Mouse (Mus musculus): ENCODE results near the gene Pfkp. TPM values are rescaled to one million over a fixed set of nuclear protein-coding genes. Genes with fewer than 3 reads are reported as not detected.

Gene Pfkp
- polyA plus RNA-seq (2015; fragmentation: Nextera tagmentation; extraction: Ambion mirVana) = 207 and 277 TPM in 2 replicates

- no peaks in the 10 kb centered on the region for H3K27me3 ChIP-seq (replicated peaks; ENCODE audit: control insufficient read depth, insufficient read depth, low read length)
- H3K4me2 ChIP-seq (ENCODE audit: low read length) = peak within 1 kb of the TSS; percentile 100
- peak within 1 kb of the TSS; percentile 72 for H3K9ac ChIP-seq (replicated peaks; ENCODE audit: low read depth, low read length)
- peak; percentile 95 for ATAC-seq
- peak within 1 kb of the TSS; percentile 66 for H3K27ac ChIP-seq (ENCODE audit: low read length)
- H3K36me3 ChIP-seq (ENCODE audit: control insufficient read depth, insufficient read depth) = no peaks in the 10 kb centered on the region
- H3K4me1 ChIP-seq (replicated peaks; ENCODE audit: control insufficient read depth, insufficient read depth, low read length) = peaks cover 18% of the 10 kb centered on the region
- peak within 1 kb of the TSS; percentile 77 for H3K4me3 ChIP-seq (replicated peaks; ENCODE audit: low read length)
- 2% methylated on average over 34 of the region's 34 CpGs for WGBS
- H3K9me3 ChIP-seq (ENCODE audit: control insufficient read depth, low read length) = no peaks in the 10 kb centered on the region
Observed at GRCm38 (mm10) chr13:6648669-6649233, at the start of gene Pfkp. Gene Pfkp (minus strand): TSS chr13:6648777.

DNA sequence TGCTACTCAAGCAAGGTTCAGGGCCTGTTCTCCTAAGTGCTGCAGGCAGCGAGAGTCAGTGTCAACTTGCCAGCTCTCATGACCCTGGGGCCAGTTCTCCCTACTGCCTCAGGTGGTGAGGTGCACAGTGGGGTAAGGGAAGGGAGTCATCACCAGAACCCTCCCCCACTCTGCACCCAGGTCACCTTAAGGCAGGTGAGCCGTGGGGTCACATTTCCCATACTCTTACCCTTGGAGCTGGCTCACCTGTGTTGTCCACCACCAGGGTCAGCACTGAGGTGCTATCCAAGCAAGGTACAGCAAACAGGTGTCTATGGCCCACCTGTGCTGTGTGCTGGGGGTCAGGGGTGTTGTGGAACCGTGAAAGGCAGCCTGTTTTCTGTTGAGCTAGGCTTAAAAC, 42.0 kb upstream of the Pfkp start:
- no peaks in the 10 kb centered on the region for H3K4me1 ChIP-seq (replicated peaks; ENCODE audit: control insufficient read depth, insufficient read depth, low read length)
- H3K9ac ChIP-seq (replicated peaks; ENCODE audit: low read depth, low read length) = no peak overlapping the region
- H3K4me3 ChIP-seq (replicated peaks; ENCODE audit: low read length) = no peak overlapping the region
- H3K36me3 ChIP-seq (ENCODE audit: control insufficient read depth, insufficient read depth) = no peaks in the 10 kb centered on the region
- no peaks in the 10 kb centered on the region for H3K27me3 ChIP-seq (replicated peaks; ENCODE audit: control insufficient read depth, insufficient read depth, low read length)
- H3K27ac ChIP-seq (ENCODE audit: low read length) = no peak overlapping the region
- 79% methylated on average over 3 of the region's 3 CpGs for WGBS
- ATAC-seq = no peak
- H3K4me2 ChIP-seq (ENCODE audit: low read length) = no peak overlapping the region
- H3K9me3 ChIP-seq (ENCODE audit: control insufficient read depth, low read length) = no peaks in the 10 kb centered on the region

DNA sequence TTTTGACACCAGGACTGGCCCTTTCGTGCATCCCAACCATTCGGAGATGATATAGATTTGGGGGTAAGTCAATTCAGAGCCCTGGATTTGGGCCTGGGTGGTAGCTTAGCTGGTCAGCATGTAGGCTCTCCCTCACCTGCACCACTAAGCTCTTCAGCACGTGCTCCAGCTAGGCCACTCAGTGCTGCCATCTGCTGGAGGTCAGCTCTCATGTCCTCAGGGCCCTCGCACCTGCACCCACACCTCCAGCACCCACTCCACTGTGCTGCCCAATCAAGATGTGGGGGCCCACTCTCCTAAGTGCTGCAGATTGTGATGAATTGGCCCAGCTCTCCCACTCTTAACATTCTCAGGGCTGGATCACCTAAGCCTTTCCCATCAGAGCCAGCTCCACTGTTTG, 41.4 kb upstream of the Pfkp start:
- ATAC-seq = peak; percentile 37
- Histone ChIP-seq H3K9ac (replicated peaks; ENCODE audit: low read depth, low read length) (no peak overlapping the region), H3K4me2 (ENCODE audit: low read length) (no peak overlapping the region), H3K4me3 (replicated peaks; ENCODE audit: low read length) (no peak overlapping the region), H3K4me1 (replicated peaks; ENCODE audit: control insufficient read depth, insufficient read depth, low read length) (no peaks in the 10 kb centered on the region), H3K36me3 (ENCODE audit: control insufficient read depth, insufficient read depth) (no peaks in the 10 kb centered on the region), H3K27ac (ENCODE audit: low read length) (no peak overlapping the region), H3K27me3 (replicated peaks; ENCODE audit: control insufficient read depth, insufficient read depth, low read length) (no peaks in the 10 kb centered on the region), H3K9me3 (ENCODE audit: control insufficient read depth, low read length) (no peaks in the 10 kb centered on the region)
- 72% methylated on average over 4 of the region's 4 CpGs for WGBS

- no peaks in the 10 kb centered on the region for H3K27me3 ChIP-seq (replicated peaks; ENCODE audit: control insufficient read depth, insufficient read depth, low read length)
- H3K9ac ChIP-seq (replicated peaks; ENCODE audit: low read depth, low read length) = no peak overlapping the region
- H3K9me3 ChIP-seq (ENCODE audit: control insufficient read depth, low read length) = no peaks in the 10 kb centered on the region
- H3K4me2 ChIP-seq (ENCODE audit: low read length) = no peak overlapping the region
- WGBS = 48% methylated on average over 7 of the region's 7 CpGs
- H3K27ac ChIP-seq (ENCODE audit: low read length) = no peak overlapping the region
- H3K36me3 ChIP-seq (ENCODE audit: control insufficient read depth, insufficient read depth) = no peaks in the 10 kb centered on the region
- H3K4me1 ChIP-seq (replicated peaks; ENCODE audit: control insufficient read depth, insufficient read depth, low read length) = no peaks in the 10 kb centered on the region
- no peak overlapping the region for H3K4me3 ChIP-seq (replicated peaks; ENCODE audit: low read length)
- peak; percentile 81 for ATAC-seq
Observed at GRCm38 (mm10) chr13:6688790-6689433, 40.3 kb upstream of the Pfkp start.

- no peaks in the 10 kb centered on the region for H3K9me3 ChIP-seq (ENCODE audit: control insufficient read depth, low read length)
- WGBS = 90% methylated on average over 4 of the region's 4 CpGs
- no peaks in the 10 kb centered on the region for H3K27me3 ChIP-seq (replicated peaks; ENCODE audit: control insufficient read depth, insufficient read depth, low read length)
- H3K36me3 ChIP-seq (ENCODE audit: control insufficient read depth, insufficient read depth) = no peaks in the 10 kb centered on the region
- H3K27ac ChIP-seq (ENCODE audit: low read length) = no peak overlapping the region
- ATAC-seq = no peak
- H3K4me1 ChIP-seq (replicated peaks; ENCODE audit: control insufficient read depth, insufficient read depth, low read length) = no peaks in the 10 kb centered on the region
- no peak overlapping the region for H3K4me2 ChIP-seq (ENCODE audit: low read length)
- H3K9ac ChIP-seq (replicated peaks; ENCODE audit: low read depth, low read length) = no peak overlapping the region
- H3K4me3 ChIP-seq (replicated peaks; ENCODE audit: low read length) = no peak overlapping the region
Observed at GRCm38 (mm10) chr13:6666887-6667286, 18.3 kb upstream of the Pfkp start.

DNA sequence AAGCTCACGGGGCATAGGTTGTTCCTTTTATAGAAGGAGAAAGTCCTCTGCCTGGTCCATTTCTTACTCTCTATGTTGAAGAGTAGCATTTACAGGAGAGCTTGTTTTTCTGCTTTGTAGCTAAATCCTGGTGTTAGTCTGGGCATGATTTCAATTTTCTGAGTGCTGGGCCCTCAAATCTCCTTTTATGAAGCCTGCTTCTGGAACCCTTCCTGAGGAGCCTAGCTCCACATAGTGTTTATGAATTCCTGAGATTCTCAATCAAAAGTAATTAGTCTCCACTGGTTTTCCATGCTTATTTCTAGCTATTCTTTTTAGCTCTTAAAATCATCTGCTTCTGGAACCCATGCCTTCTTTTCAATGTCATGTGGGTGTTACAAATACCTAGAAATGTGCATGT, 16.9 kb upstream of the Pfkp start:
- no peak for ATAC-seq
- WGBS = 78% methylated on average over 1 of the region's 1 CpGs
- no peak overlapping the region for H3K4me2 ChIP-seq (ENCODE audit: low read length)
- no peaks in the 10 kb centered on the region for H3K36me3 ChIP-seq (ENCODE audit: control insufficient read depth, insufficient read depth)
- H3K4me1 ChIP-seq (replicated peaks; ENCODE audit: control insufficient read depth, insufficient read depth, low read length) = no peaks in the 10 kb centered on the region
- no peak overlapping the region for H3K9ac ChIP-seq (replicated peaks; ENCODE audit: low read depth, low read length)
- H3K4me3 ChIP-seq (replicated peaks; ENCODE audit: low read length) = no peak overlapping the region
- H3K27me3 ChIP-seq (replicated peaks; ENCODE audit: control insufficient read depth, insufficient read depth, low read length) = no peaks in the 10 kb centered on the region
- H3K27ac ChIP-seq (ENCODE audit: low read length) = no peak overlapping the region
- H3K9me3 ChIP-seq (ENCODE audit: control insufficient read depth, low read length) = no peaks in the 10 kb centered on the region

DNA sequence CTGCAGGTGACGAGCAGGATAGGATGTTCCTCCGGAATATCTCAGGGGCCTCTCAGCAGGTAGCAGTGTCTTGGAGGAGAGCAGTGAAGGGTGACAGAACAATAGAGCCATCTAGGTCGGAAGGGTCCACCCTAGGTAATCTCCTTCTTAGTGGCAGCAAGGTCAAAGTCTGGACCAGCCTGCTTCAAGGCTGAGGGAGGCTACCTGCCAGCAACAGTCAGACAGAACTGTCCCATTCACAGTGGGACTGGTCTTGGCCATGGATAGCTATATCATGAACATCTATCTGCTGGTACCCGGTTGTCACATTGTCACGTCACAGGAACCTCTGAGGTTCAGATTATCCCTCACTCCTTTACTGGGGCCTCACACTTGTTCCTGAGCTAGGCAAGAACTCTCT, 15.6 kb upstream of the Pfkp start:
- no peak overlapping the region for H3K9ac ChIP-seq (replicated peaks; ENCODE audit: low read depth, low read length)
- no peak overlapping the region for H3K27ac ChIP-seq (ENCODE audit: low read length)
- no peak for ATAC-seq
- no peak overlapping the region for H3K4me2 ChIP-seq (ENCODE audit: low read length)
- H3K36me3 ChIP-seq (ENCODE audit: control insufficient read depth, insufficient read depth) = no peaks in the 10 kb centered on the region
- no peaks in the 10 kb centered on the region for H3K9me3 ChIP-seq (ENCODE audit: control insufficient read depth, low read length)
- 65% methylated on average over 5 of the region's 5 CpGs for WGBS
- H3K4me1 ChIP-seq (replicated peaks; ENCODE audit: control insufficient read depth, insufficient read depth, low read length) = no peaks in the 10 kb centered on the region
- no peak overlapping the region for H3K4me3 ChIP-seq (replicated peaks; ENCODE audit: low read length)
- no peaks in the 10 kb centered on the region for H3K27me3 ChIP-seq (replicated peaks; ENCODE audit: control insufficient read depth, insufficient read depth, low read length)

- H3K4me3 ChIP-seq (replicated peaks; ENCODE audit: low read length) = no peak overlapping the region
- no peaks in the 10 kb centered on the region for H3K9me3 ChIP-seq (ENCODE audit: control insufficient read depth, low read length)
- H3K36me3 ChIP-seq (ENCODE audit: control insufficient read depth, insufficient read depth) = no peaks in the 10 kb centered on the region
- ATAC-seq = no peak
- no peaks in the 10 kb centered on the region for H3K4me1 ChIP-seq (replicated peaks; ENCODE audit: control insufficient read depth, insufficient read depth, low read length)
- no peaks in the 10 kb centered on the region for H3K27me3 ChIP-seq (replicated peaks; ENCODE audit: control insufficient read depth, insufficient read depth, low read length)
- no peak overlapping the region for H3K4me2 ChIP-seq (ENCODE audit: low read length)
- no peak overlapping the region for H3K9ac ChIP-seq (replicated peaks; ENCODE audit: low read depth, low read length)
- WGBS = 80% methylated on average over 6 of the region's 6 CpGs
- no peak overlapping the region for H3K27ac ChIP-seq (ENCODE audit: low read length)
Observed at GRCm38 (mm10) chr13:6659314-6659713, 10.7 kb upstream of the Pfkp start.

DNA sequence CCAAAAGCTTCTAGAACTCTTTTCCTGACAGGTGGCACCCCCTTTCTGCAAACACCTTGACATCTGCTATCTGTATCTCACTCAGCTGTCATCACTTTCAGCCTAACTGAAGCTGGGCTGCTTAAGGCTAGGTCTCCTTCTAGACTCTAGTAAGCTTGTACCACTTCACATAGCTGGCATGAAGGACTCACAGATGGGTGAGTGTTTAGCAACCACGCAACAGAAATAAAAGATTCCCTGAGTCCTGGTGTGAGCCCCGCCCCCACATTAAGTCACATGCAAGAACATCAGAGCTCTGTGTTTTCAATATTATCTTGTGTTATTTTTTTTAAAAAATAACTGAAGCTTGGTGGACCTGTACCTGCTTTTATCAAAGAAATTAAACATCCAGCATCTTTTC, 8.7 kb upstream of the Pfkp start:
- Histone ChIP-seq H3K4me3 (replicated peaks; ENCODE audit: low read length) (no peak overlapping the region), H3K36me3 (ENCODE audit: control insufficient read depth, insufficient read depth) (no peaks in the 10 kb centered on the region), H3K9ac (replicated peaks; ENCODE audit: low read depth, low read length) (no peak overlapping the region), H3K4me2 (ENCODE audit: low read length) (no peak overlapping the region), H3K27ac (ENCODE audit: low read length) (no peak overlapping the region), H3K27me3 (replicated peaks; ENCODE audit: control insufficient read depth, insufficient read depth, low read length) (no peaks in the 10 kb centered on the region), H3K9me3 (ENCODE audit: control insufficient read depth, low read length) (no peaks in the 10 kb centered on the region), H3K4me1 (replicated peaks; ENCODE audit: control insufficient read depth, insufficient read depth, low read length) (no peaks in the 10 kb centered on the region)
- WGBS = 78% methylated on average over 2 of the region's 2 CpGs
- ATAC-seq = no peak

GRCm38 (mm10) chr13:6649542-6649941, 965 bp upstream of the Pfkp start:
- Histone ChIP-seq H3K27me3 (replicated peaks; ENCODE audit: control insufficient read depth, insufficient read depth, low read length) (no peaks in the 10 kb centered on the region), H3K4me2 (ENCODE audit: low read length) (no peak overlapping the region), H3K9ac (replicated peaks; ENCODE audit: low read depth, low read length) (no peak overlapping the region), H3K27ac (ENCODE audit: low read length) (no peak overlapping the region), H3K4me3 (replicated peaks; ENCODE audit: low read length) (no peak overlapping the region), H3K9me3 (ENCODE audit: control insufficient read depth, low read length) (no peaks in the 10 kb centered on the region), H3K36me3 (ENCODE audit: control insufficient read depth, insufficient read depth) (no peaks in the 10 kb centered on the region), H3K4me1 (replicated peaks; ENCODE audit: control insufficient read depth, insufficient read depth, low read length) (peaks cover 18% of the 10 kb centered on the region)
- no peak for ATAC-seq
- 62% methylated on average over 3 of the region's 3 CpGs for WGBS
